Mouse (Mus musculus): ENCODE results near the gene Dnajc24. TPM values are rescaled to one million over a fixed set of nuclear protein-coding genes. Genes with fewer than 3 reads are reported as not detected.

Gene Dnajc24
- total RNA-seq (2023): 10 to 100 TPM in 1 of 2 experiments, 1 to 10 TPM in 1; 9.2 to 10.4 TPM

GRCm38 (mm10) chr2:106002835-106003739, at the start of gene Dnajc24:
Dnajc24 (minus strand) TSS chr2:106003549.

Other genes starting within 250 kb of the Dnajc24 start
- gene Elp4, start 99.0 kb downstream of the Dnajc24 start, total RNA-seq (2023): 1 to 10 TPM; 6.7 to 7.0 TPM
- gene Immp1l, start 98.9 kb downstream of the Dnajc24 start, total RNA-seq (2023): 10 to 100 TPM in 1 of 2 experiments, 1 to 10 TPM in 1; 9.4 to 17.0 TPM

All from neutrophil, adult 83 days (primary cell).